Mouse (Mus musculus) thymus, adult 2 months (tissue): ENCODE data around the gene Asgr2.

Experiments used
- CTCF ChIP-seq: fragments of 200-500 bp; IDR thresholded peaks from 2 replicates; pipeline ENCODE4 v1.5.1; 2012; ENCODE audit warnings: mild to moderate bottlenecking, control low read depth, low read length, moderate library complexity, borderline replicate concordance; ENCODE audit not compliant: control insufficient read depth, poor library complexity, insufficient read depth; ENCODE audit errors: extremely low read depth
- POLR2A ChIP-seq: fragments of 200-500 bp; IDR thresholded peaks from 2 replicates; pipeline ENCODE4 v1.6.1; 2012; ENCODE audit warnings: mild to moderate bottlenecking, low read length, control low read depth, moderate library complexity; ENCODE audit not compliant: control insufficient read depth, poor library complexity, insufficient read depth; ENCODE audit errors: extremely low read depth

GRCm38 (mm10) chr11:70115901-70116300 lies 23.5 kb downstream of the Asgr2 start:
- TF ChIP-seq POLR2A (no peak), CTCF (no peak)
